Mouse (Mus musculus): ENCODE measurements at regions not wholly inside any gene's neighbourhood (a gene's known extent, or its start where the extent isn't known, plus 50 kb on each side); places are given as distances from the start of the nearest gene placed in this dataset.

GRCm38 (mm10) chr2:11367319-11367718, 186.6 kb downstream of the Pfkfb3 start:
- 59% methylated on average over 2 of the region's 2 CpGs for WGBS
- Histone ChIP-seq H3K9me3 (ENCODE audit: control insufficient read depth, low read length) (no peaks in the 10 kb centered on the region), H3K4me2 (replicated peaks; ENCODE audit: low read depth, low read length) (no peak overlapping the region), H3K36me3 (ENCODE audit: control insufficient read depth, insufficient read depth, low read length) (no peaks in the 10 kb centered on the region), H3K27me3 (ENCODE audit: control insufficient read depth, insufficient read depth, low read length) (no peaks in the 10 kb centered on the region), H3K9ac (ENCODE audit: low read depth, low read length) (no peak overlapping the region), H3K4me3 (ENCODE audit: low read length) (no peak overlapping the region), H3K4me1 (ENCODE audit: control insufficient read depth, insufficient read depth, low read length) (no peaks in the 10 kb centered on the region), H3K27ac (ENCODE audit: low read depth, low read length) (no peak overlapping the region)
- ATAC-seq (ENCODE audit: low FRiP score, low TSS enrichment), result no peak

GRCm38 (mm10) chr2:11365815-11366214, 188.1 kb downstream of the Pfkfb3 start:
- 73% methylated on average over 3 of the region's 3 CpGs for WGBS
- ATAC-seq (ENCODE audit: low FRiP score, low TSS enrichment), result no peak
- no peak overlapping the region for H3K9ac ChIP-seq (ENCODE audit: low read depth, low read length)

GRCm38 (mm10) chr2:11365371-11365770, 188.5 kb downstream of the Pfkfb3 start:
- no peak overlapping the region for H3K4me2 ChIP-seq (replicated peaks; ENCODE audit: low read depth, low read length)

More at GRCm38 (mm10) chr2:11365815-11366214, 188.1 kb downstream of the Pfkfb3 start:
- Histone ChIP-seq H3K27ac (ENCODE audit: low read depth, low read length) (no peak overlapping the region), H3K4me1 (ENCODE audit: control insufficient read depth, insufficient read depth, low read length) (no peaks in the 10 kb centered on the region), H3K4me2 (replicated peaks; ENCODE audit: low read depth, low read length) (no peak overlapping the region), H3K9me3 (ENCODE audit: control insufficient read depth, low read length) (no peaks in the 10 kb centered on the region), H3K4me3 (ENCODE audit: low read length) (no peak overlapping the region), H3K27me3 (ENCODE audit: control insufficient read depth, insufficient read depth, low read length) (no peaks in the 10 kb centered on the region), H3K36me3 (ENCODE audit: control insufficient read depth, insufficient read depth, low read length) (no peaks in the 10 kb centered on the region)

GRCm38 (mm10) chr2:11364111-11364510, 189.8 kb downstream of the Pfkfb3 start:
- Histone ChIP-seq H3K9ac (ENCODE audit: low read depth, low read length) (no peak overlapping the region), H3K36me3 (ENCODE audit: control insufficient read depth, insufficient read depth, low read length) (no peaks in the 10 kb centered on the region)

More at GRCm38 (mm10) chr2:11365371-11365770, 188.5 kb downstream of the Pfkfb3 start:
- Histone ChIP-seq H3K4me3 (ENCODE audit: low read length) (no peak overlapping the region), H3K36me3 (ENCODE audit: control insufficient read depth, insufficient read depth, low read length) (no peaks in the 10 kb centered on the region), H3K9me3 (ENCODE audit: control insufficient read depth, low read length) (no peaks in the 10 kb centered on the region), H3K27me3 (ENCODE audit: control insufficient read depth, insufficient read depth, low read length) (no peaks in the 10 kb centered on the region), H3K9ac (ENCODE audit: low read depth, low read length) (no peak overlapping the region), H3K27ac (ENCODE audit: low read depth, low read length) (no peak overlapping the region), H3K4me1 (ENCODE audit: control insufficient read depth, insufficient read depth, low read length) (no peaks in the 10 kb centered on the region)
- no peak for ATAC-seq (ENCODE audit: low FRiP score, low TSS enrichment)
- WGBS, result 54% methylated on average over 4 of the region's 4 CpGs

GRCm38 (mm10) chr2:11363061-11363464, 190.8 kb downstream of the Pfkfb3 start:
- ATAC-seq (ENCODE audit: low FRiP score, low TSS enrichment), result peak; percentile 82

More at GRCm38 (mm10) chr2:11364111-11364510, 189.8 kb downstream of the Pfkfb3 start:
- H3K4me2 ChIP-seq (replicated peaks; ENCODE audit: low read depth, low read length), result no peak overlapping the region
- H3K27me3 ChIP-seq (ENCODE audit: control insufficient read depth, insufficient read depth, low read length), result no peaks in the 10 kb centered on the region
- no peak overlapping the region for H3K4me3 ChIP-seq (ENCODE audit: low read length)
- H3K4me1 ChIP-seq (ENCODE audit: control insufficient read depth, insufficient read depth, low read length), result no peaks in the 10 kb centered on the region
- H3K9me3 ChIP-seq (ENCODE audit: control insufficient read depth, low read length), result no peaks in the 10 kb centered on the region
- ATAC-seq (ENCODE audit: low FRiP score, low TSS enrichment), result no peak
- no peak overlapping the region for H3K27ac ChIP-seq (ENCODE audit: low read depth, low read length)
- WGBS, result 88% methylated on average over 2 of the region's 2 CpGs

GRCm38 (mm10) chr2:11362205-11362994, 190.5 kb downstream of the Prkcq start:
- no peak for ATAC-seq (ENCODE audit: low FRiP score, low TSS enrichment)
- Histone ChIP-seq H3K9me3 (ENCODE audit: control insufficient read depth, low read length) (no peaks in the 10 kb centered on the region), H3K27me3 (ENCODE audit: control insufficient read depth, insufficient read depth, low read length) (no peaks in the 10 kb centered on the region), H3K4me3 (ENCODE audit: low read length) (no peak overlapping the region), H3K9ac (ENCODE audit: low read depth, low read length) (no peak overlapping the region), H3K36me3 (ENCODE audit: control insufficient read depth, insufficient read depth, low read length) (no peaks in the 10 kb centered on the region), H3K4me1 (ENCODE audit: control insufficient read depth, insufficient read depth, low read length) (no peaks in the 10 kb centered on the region), H3K4me2 (replicated peaks; ENCODE audit: low read depth, low read length) (no peak overlapping the region), H3K27ac (ENCODE audit: low read depth, low read length) (0 out of 2 replicates have a peak overlapping the region, but pooled peaks have one; percentile 0)
- WGBS, result 59% methylated on average over 8 of the region's 8 CpGs

More at GRCm38 (mm10) chr2:11363061-11363464, 190.8 kb downstream of the Pfkfb3 start:
- Histone ChIP-seq H3K4me3 (ENCODE audit: low read length) (no peak overlapping the region), H3K27ac (ENCODE audit: low read depth, low read length) (no peak overlapping the region), H3K4me1 (ENCODE audit: control insufficient read depth, insufficient read depth, low read length) (no peaks in the 10 kb centered on the region), H3K36me3 (ENCODE audit: control insufficient read depth, insufficient read depth, low read length) (no peaks in the 10 kb centered on the region), H3K27me3 (ENCODE audit: control insufficient read depth, insufficient read depth, low read length) (no peaks in the 10 kb centered on the region), H3K9ac (ENCODE audit: low read depth, low read length) (no peak overlapping the region), H3K4me2 (replicated peaks; ENCODE audit: low read depth, low read length) (no peak overlapping the region), H3K9me3 (ENCODE audit: control insufficient read depth, low read length) (no peaks in the 10 kb centered on the region)
- WGBS, result 56% methylated on average over 5 of the region's 5 CpGs

GRCm38 (mm10) chr2:11359280-11359679, 187.4 kb downstream of the Prkcq start:
- ATAC-seq (ENCODE audit: low FRiP score, low TSS enrichment), result no peak

GRCm38 (mm10) chr2:11356714-11357113, 184.8 kb downstream of the Prkcq start:
- Histone ChIP-seq H3K4me3 (ENCODE audit: low read length) (no peak overlapping the region), H3K9ac (ENCODE audit: low read depth, low read length) (no peak overlapping the region), H3K4me2 (replicated peaks; ENCODE audit: low read depth, low read length) (no peak overlapping the region), H3K9me3 (ENCODE audit: control insufficient read depth, low read length) (peaks cover 3% of the 10 kb centered on the region; the same call in 1 of the 2 replicates), H3K27ac (ENCODE audit: low read depth, low read length) (no peak overlapping the region), H3K36me3 (ENCODE audit: control insufficient read depth, insufficient read depth, low read length) (no peaks in the 10 kb centered on the region), H3K27me3 (ENCODE audit: control insufficient read depth, insufficient read depth, low read length) (no peaks in the 10 kb centered on the region), H3K4me1 (ENCODE audit: control insufficient read depth, insufficient read depth, low read length) (no peaks in the 10 kb centered on the region)
- WGBS, result 87% methylated on average over 5 of the region's 5 CpGs
- ATAC-seq (ENCODE audit: low FRiP score, low TSS enrichment), result no peak

More at GRCm38 (mm10) chr2:11359280-11359679, 187.4 kb downstream of the Prkcq start:
- H3K4me2 ChIP-seq (replicated peaks; ENCODE audit: low read depth, low read length), result no peak overlapping the region
- no peak overlapping the region for H3K27ac ChIP-seq (ENCODE audit: low read depth, low read length)
- no peak overlapping the region for H3K4me3 ChIP-seq (ENCODE audit: low read length)
- H3K36me3 ChIP-seq (ENCODE audit: control insufficient read depth, insufficient read depth, low read length), result no peaks in the 10 kb centered on the region
- peaks cover 3% of the 10 kb centered on the region; the same call in 1 of the 2 replicates for H3K9me3 ChIP-seq (ENCODE audit: control insufficient read depth, low read length)
- no peak overlapping the region for H3K9ac ChIP-seq (ENCODE audit: low read depth, low read length)
- WGBS, result 91% methylated on average over 4 of the region's 4 CpGs
- H3K27me3 ChIP-seq (ENCODE audit: control insufficient read depth, insufficient read depth, low read length), result no peaks in the 10 kb centered on the region
- no peaks in the 10 kb centered on the region for H3K4me1 ChIP-seq (ENCODE audit: control insufficient read depth, insufficient read depth, low read length)

GRCm38 (mm10) chr2:11355594-11355993, 183.7 kb downstream of the Prkcq start:
- no peaks in the 10 kb centered on the region for H3K36me3 ChIP-seq (ENCODE audit: control insufficient read depth, insufficient read depth, low read length)
- WGBS, result 93% methylated on average over 5 of the region's 5 CpGs
- H3K9me3 ChIP-seq (ENCODE audit: control insufficient read depth, low read length), result peaks cover 3% of the 10 kb centered on the region; the same call in 1 of the 2 replicates
- H3K27me3 ChIP-seq (ENCODE audit: control insufficient read depth, insufficient read depth, low read length), result no peaks in the 10 kb centered on the region
- H3K4me2 ChIP-seq (replicated peaks; ENCODE audit: low read depth, low read length), result no peak overlapping the region
- ATAC-seq (ENCODE audit: low FRiP score, low TSS enrichment), result no peak
- H3K4me3 ChIP-seq (ENCODE audit: low read length), result no peak overlapping the region
- no peak overlapping the region for H3K27ac ChIP-seq (ENCODE audit: low read depth, low read length)
- H3K9ac ChIP-seq (ENCODE audit: low read depth, low read length), result no peak overlapping the region
- H3K4me1 ChIP-seq (ENCODE audit: control insufficient read depth, insufficient read depth, low read length), result no peaks in the 10 kb centered on the region

Measured in kidney, embryonic 14.5 days (tissue).